Mouse (Mus musculus) olfactory bulb, adult 2 months (tissue): Measurements from ENCODE around the gene Agbl5. TPM values are rescaled to one million over a fixed set of nuclear protein-coding genes. Genes with fewer than 3 reads are reported as not detected.
A peak's percentile ranks its signal among the peaks of the same experiment; 100 is the strongest.

Experiments used
- H3K27ac ChIP-seq: fragments of 200-500 bp; 2 replicates; pipeline ENCODE4 v1.5.1; 2012; ENCODE audit warnings: low read depth, low read length; ENCODE audit not compliant: insufficient read depth
- H3K4me1 ChIP-seq: fragments of 200-500 bp; 2 replicates; pipeline ENCODE4 v1.6.1; 2012; ENCODE audit warnings: low read length; ENCODE audit not compliant: control insufficient read depth, insufficient read depth
- H3K4me3 ChIP-seq: fragments of 200-500 bp; 2 replicates; pipeline ENCODE4 v1.5.1; 2012; ENCODE audit warnings: mild to moderate bottlenecking, low read depth, low read length, moderate library complexity; ENCODE audit not compliant: insufficient read depth
- CTCF ChIP-seq: fragments of 200-500 bp; IDR thresholded peaks from 2 replicates; pipeline ENCODE4 v1.5.1; 2012; ENCODE audit warnings: low read depth, mild to moderate bottlenecking, low read length, moderate library complexity; ENCODE audit not compliant: insufficient read depth
- POLR2A ChIP-seq: fragments of 200-500 bp; IDR thresholded peaks from 2 replicates; pipeline ENCODE4 v1.6.1; 2012; ENCODE audit warnings: mild to moderate bottlenecking, low read depth, low read length, moderate library complexity; ENCODE audit not compliant: insufficient read depth
- WGBS: fragments of 180-500 bp; shearing (Covaris S2); methylation state at CpG from one replicate; pipeline ENCODE4 v1.1.7; 2018; 5-methylcytosine and 5-hydroxymethylcytosine counted together
- polyA plus RNA-seq: library from polyadenylated mRNA; stranded (reverse); fragments of >200 nt; gene quantifications from 2 replicates; pipeline ENCODE4 v1.2.4, GENCODE M21; 2012; ENCODE audit warnings: low replicate concordance; ENCODE audit not compliant: missing spikeins, insufficient read depth, insufficient read length

The Agbl5 gene
- polyA plus RNA-seq, 1 experiment: not detected

GRCm38 (mm10) chr5:30908426-30909299 lies 20.2 kb downstream of the Agbl5 start:
- Histone ChIP-seq H3K4me1 (peaks cover 17% of the 10 kb centered on the region), H3K4me3 (no peak overlapping the region; the same call in 1 of the 2 replicates), H3K27ac (no peak overlapping the region)
- 54% methylated on average over 13 of the region's 13 CpGs for WGBS
- TF ChIP-seq CTCF (no peak), POLR2A (no peak)

GRCm38 (mm10) chr5:30909300-30909659 lies 20.8 kb downstream of the Agbl5 start:
- Histone ChIP-seq H3K4me3 (no peak overlapping the region), H3K4me1 (peaks cover 17% of the 10 kb centered on the region), H3K27ac (no peak overlapping the region)
- TF ChIP-seq CTCF (no peak), POLR2A (no peak)
- 76% methylated on average over 7 of the region's 7 CpGs for WGBS

DNA sequence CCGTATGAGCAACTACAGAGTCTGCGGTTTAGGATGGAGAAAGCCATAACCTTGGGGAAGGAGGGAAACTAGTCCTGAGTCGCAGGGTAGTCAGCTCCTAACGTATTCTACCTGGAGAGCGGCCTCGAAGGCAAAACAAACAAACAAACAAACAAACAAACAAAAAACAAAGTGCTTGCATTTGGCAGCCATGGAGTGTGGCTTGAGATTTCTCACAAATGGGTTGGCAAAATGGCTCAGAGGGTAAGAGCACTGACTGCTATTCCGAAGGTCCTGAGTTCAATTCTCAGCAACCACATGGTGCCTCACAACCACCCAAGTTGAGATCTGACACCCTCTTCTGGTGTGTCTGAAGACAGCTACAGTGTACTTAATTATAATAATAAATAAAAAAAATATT lies 21.4 kb downstream of the Agbl5 start:
- Histone ChIP-seq H3K4me3 (no peak overlapping the region), H3K4me1 (peaks cover 17% of the 10 kb centered on the region), H3K27ac (no peak overlapping the region)
- TF ChIP-seq POLR2A (no peak), CTCF (no peak)
- 92% methylated on average over 7 of the region's 7 CpGs for WGBS

GRCm38 (mm10) chr5:30910481-30910880 lies 22.0 kb downstream of the Agbl5 start:
- Histone ChIP-seq H3K4me3 (no peak overlapping the region), H3K27ac (no peak overlapping the region), H3K4me1 (peaks cover 18% of the 10 kb centered on the region)
- TF ChIP-seq CTCF: no peak
- no peak for TF ChIP-seq POLR2A

DNA sequence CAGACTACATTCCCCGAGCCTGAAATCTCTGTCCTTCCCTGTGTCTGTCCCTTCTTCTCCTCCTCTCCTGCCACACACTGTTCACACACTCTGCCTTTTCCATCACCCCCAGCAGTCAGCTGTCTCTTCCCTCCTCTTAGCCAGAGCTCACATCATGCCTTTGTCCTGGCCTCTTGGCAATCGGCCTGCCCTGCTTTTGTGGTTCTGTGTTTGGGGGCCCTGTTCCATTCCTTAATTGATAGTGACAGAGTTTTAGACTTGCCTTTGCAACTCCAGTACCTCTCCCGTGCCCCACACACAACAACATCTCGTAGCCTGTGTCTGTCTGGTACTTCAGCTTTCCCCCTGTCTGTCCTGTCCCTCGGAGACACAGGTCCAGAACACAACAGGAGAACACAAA lies 23.7 kb downstream of the Agbl5 start:
- TF ChIP-seq CTCF (no peak), POLR2A (no peak)

GRCm38 (mm10) chr5:30913060-30913841 lies 24.8 kb downstream of the Agbl5 start, which contains the start of gene Emilin1:
Gene Emilin1 (plus strand): TSS chr5:30913402.
- H3K4me1 ChIP-seq: peaks cover 18% of the 10 kb centered on the region
- TF ChIP-seq POLR2A (no peak), CTCF (no peak)
- no peak within 1 kb of the TSS for H3K27ac ChIP-seq
- 38% methylated on average over 13 of the region's 13 CpGs for WGBS
- 0 out of 2 replicates have a peak within 1 kb of the TSS, but pooled peaks have one; percentile 3 for H3K4me3 ChIP-seq

More for the DNA sequence above, 23.7 kb downstream of the Agbl5 start:
- no peak overlapping the region for H3K4me3 ChIP-seq
- H3K27ac ChIP-seq: no peak overlapping the region
- H3K4me1 ChIP-seq: peaks cover 22% of the 10 kb centered on the region
- 46% methylated on average over 5 of the region's 5 CpGs for WGBS

- Histone ChIP-seq H3K4me1 (peaks cover 15% of the 10 kb centered on the region), H3K27ac (no peak overlapping the region), H3K4me3 (no peak overlapping the region)
- WGBS: 89% methylated on average over 7 of the region's 7 CpGs
- no peak for TF ChIP-seq POLR2A
- TF ChIP-seq CTCF: no peak
These were observed 25.7 kb downstream of the Agbl5 start for GRCm38 (mm10) chr5:30914101-30914635.

DNA sequence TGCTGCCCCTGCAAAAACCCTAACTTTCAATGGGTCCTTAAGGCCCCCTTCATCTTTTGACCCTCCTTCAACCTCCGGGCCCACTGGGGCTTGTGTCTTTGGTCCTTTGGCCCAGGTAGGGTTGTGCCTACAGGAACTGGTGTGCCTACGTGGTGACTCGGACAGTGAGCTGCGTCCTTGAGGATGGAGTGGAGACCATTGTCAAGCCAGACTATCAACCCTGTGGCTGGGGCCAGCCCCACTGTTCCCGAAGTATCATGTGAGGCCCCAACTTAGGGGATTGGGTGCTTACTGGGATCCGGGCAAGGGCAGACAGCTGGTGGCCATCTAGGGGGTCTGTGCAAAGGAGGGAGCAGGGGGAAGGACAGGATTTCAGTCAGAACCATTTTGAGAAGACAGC lies 26.4 kb downstream of the Agbl5 start:
- no peak overlapping the region for H3K27ac ChIP-seq
- H3K4me1 ChIP-seq: peaks cover 15% of the 10 kb centered on the region
- TF ChIP-seq POLR2A (no peak), CTCF (no peak)
- 85% methylated on average over 6 of the region's 6 CpGs for WGBS
- no peak overlapping the region for H3K4me3 ChIP-seq

DNA sequence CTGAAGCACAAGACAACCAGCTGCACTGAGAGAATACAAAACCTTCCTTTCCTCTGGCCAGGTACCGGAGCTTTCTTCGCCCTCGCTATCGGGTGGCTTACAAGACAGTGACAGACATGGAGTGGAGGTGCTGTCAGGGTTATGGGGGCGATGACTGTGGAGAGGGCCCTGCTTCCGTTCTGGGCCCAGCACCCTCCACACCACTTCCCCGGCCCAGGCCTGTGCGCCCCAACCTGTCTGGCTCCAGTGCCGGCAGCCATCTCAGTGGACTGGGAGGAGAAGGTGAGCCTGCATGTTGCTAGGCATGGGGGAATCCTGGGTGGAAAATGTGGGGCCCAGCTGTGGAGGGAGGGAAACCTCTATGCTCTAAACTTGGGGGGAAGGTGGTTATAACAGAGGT lies 27.0 kb downstream of the Agbl5 start:
- Histone ChIP-seq H3K27ac (0 out of 2 replicates have a peak overlapping the region, but pooled peaks have one; percentile 6), H3K4me3 (no peak overlapping the region), H3K4me1 (peaks cover 17% of the 10 kb centered on the region)
- WGBS: 70% methylated on average over 9 of the region's 9 CpGs
- TF ChIP-seq POLR2A: no peak
- no peak for TF ChIP-seq CTCF
